Mouse (Mus musculus): ENCODE data around the gene Prx.

Prx gene

GRCm38 (mm10) chr7:27499036-27499435 lies at the start of gene Prx:
Gene Prx, plus strand, starts transcription at chr7:27499324.
- TF ChIP-seq GATA4 (IDR thresholded peaks at IDR 0.05; ENCODE audit: insufficient replicate concordance, low read length) = no peak

- no peak for TF ChIP-seq GATA4 (IDR thresholded peaks at IDR 0.05; ENCODE audit: insufficient replicate concordance, low read length)
These were observed 47.8 kb upstream of the Prx start for GRCm38 (mm10) chr7:27451359-27451758.

- no peak for TF ChIP-seq GATA4 (IDR thresholded peaks at IDR 0.05; ENCODE audit: insufficient replicate concordance, low read length)
These were observed 46.8 kb upstream of the Prx start for GRCm38 (mm10) chr7:27452206-27452770.

- no peak for TF ChIP-seq GATA4 (IDR thresholded peaks at IDR 0.05; ENCODE audit: insufficient replicate concordance, low read length)
These were observed 44.5 kb upstream of the Prx start for GRCm38 (mm10) chr7:27454461-27455121.

- no peak for TF ChIP-seq GATA4 (IDR thresholded peaks at IDR 0.05; ENCODE audit: insufficient replicate concordance, low read length)
These were observed 43.9 kb upstream of the Prx start for GRCm38 (mm10) chr7:27455273-27455672.

GRCm38 (mm10) chr7:27458614-27459013 lies 40.5 kb upstream of the Prx start:
- no peak for TF ChIP-seq GATA4 (IDR thresholded peaks at IDR 0.05; ENCODE audit: insufficient replicate concordance, low read length)

GRCm38 (mm10) chr7:27459640-27460039 lies 39.5 kb upstream of the Prx start:
- TF ChIP-seq GATA4 (IDR thresholded peaks at IDR 0.05; ENCODE audit: insufficient replicate concordance, low read length) = no peak

GRCm38 (mm10) chr7:27460477-27460876 lies 38.6 kb upstream of the Prx start:
- TF ChIP-seq GATA4 (IDR thresholded peaks at IDR 0.05; ENCODE audit: insufficient replicate concordance, low read length) = no peak

GRCm38 (mm10) chr7:27467648-27468047 lies 31.5 kb upstream of the Prx start:
- no peak for TF ChIP-seq GATA4 (IDR thresholded peaks at IDR 0.05; ENCODE audit: insufficient replicate concordance, low read length)

GRCm38 (mm10) chr7:27471390-27472120 lies 27.6 kb upstream of the Prx start:
- TF ChIP-seq GATA4 (IDR thresholded peaks at IDR 0.05; ENCODE audit: insufficient replicate concordance, low read length) = no peak

- peak; percentile 8; the same call in 1 of the 2 replicates for TF ChIP-seq GATA4 (IDR thresholded peaks at IDR 0.05; ENCODE audit: insufficient replicate concordance, low read length)
These were observed 26.5 kb upstream of the Prx start for GRCm38 (mm10) chr7:27472596-27472995.

- no peak for TF ChIP-seq GATA4 (IDR thresholded peaks at IDR 0.05; ENCODE audit: insufficient replicate concordance, low read length)
These were observed 25.8 kb upstream of the Prx start, which contains the start of gene Sertad3 for GRCm38 (mm10) chr7:27473156-27473834. Gene Sertad3, plus strand, starts transcription at chr7:27473768.

GRCm38 (mm10) chr7:27473835-27474489 lies 25.2 kb upstream of the Prx start:
- no peak for TF ChIP-seq GATA4 (IDR thresholded peaks at IDR 0.05; ENCODE audit: insufficient replicate concordance, low read length)

GRCm38 (mm10) chr7:27474490-27474954 lies 24.6 kb upstream of the Prx start:
- TF ChIP-seq GATA4 (IDR thresholded peaks at IDR 0.05; ENCODE audit: insufficient replicate concordance, low read length) = no peak

- no peak for TF ChIP-seq GATA4 (IDR thresholded peaks at IDR 0.05; ENCODE audit: insufficient replicate concordance, low read length)
These were observed 23.5 kb upstream of the Prx start for GRCm38 (mm10) chr7:27475596-27475995.

Measured in liver, adult (tissue).